Mouse (Mus musculus): ENCODE results near the gene Prkra.

DNA sequence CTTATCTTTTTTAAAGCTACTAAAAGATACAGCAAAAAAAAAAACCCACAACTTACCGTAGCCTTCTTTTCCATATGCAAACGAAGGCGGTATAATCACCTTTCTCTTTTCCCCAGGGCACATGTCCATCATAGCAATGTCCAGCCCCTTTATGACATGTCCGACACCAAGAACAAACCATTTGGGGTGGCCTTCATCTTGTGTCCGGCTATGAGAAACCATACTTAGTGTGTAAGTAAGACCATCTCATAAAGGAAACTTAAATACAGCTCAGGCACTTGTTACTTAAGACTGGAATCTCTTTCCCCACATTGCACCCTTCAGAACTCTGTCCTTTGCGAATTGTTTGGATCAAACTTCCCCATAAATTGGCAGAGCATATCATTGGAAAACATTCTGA lies 23.8 kb upstream of the Prkra start:
- TF ChIP-seq CTCF (IDR thresholded peaks at IDR 0.05 in 2 of 3, conservative IDR thresholded peaks at IDR 0.05 in 1 of 3; ENCODE audit: control insufficient read depth in 1 of 3, insufficient read depth in 1 of 3, low read depth in 2 of 3, low read length in 3 of 3, poor library complexity in 1 of 3, severe bottlenecking in 1 of 3): no peak
- no peak for TF ChIP-seq ETS1 (IDR thresholded peaks at IDR 0.05; ENCODE audit: low read depth, low read length)
- TF ChIP-seq USF1 (IDR thresholded peaks at IDR 0.05; ENCODE audit: low read depth, low read length): no peak
- no peak for TF ChIP-seq MAX (IDR thresholded peaks at IDR 0.05; ENCODE audit: low read length)
- no peak for TF ChIP-seq MAZ (IDR thresholded peaks at IDR 0.05; ENCODE audit: low read depth, low read length)
- TF ChIP-seq ZKSCAN1 (IDR thresholded peaks at IDR 0.05; ENCODE audit: low read depth, low read length): no peak
